Mouse (Mus musculus): Measurements from ENCODE around the gene Lce3d.

Lce3d gene

DNA sequence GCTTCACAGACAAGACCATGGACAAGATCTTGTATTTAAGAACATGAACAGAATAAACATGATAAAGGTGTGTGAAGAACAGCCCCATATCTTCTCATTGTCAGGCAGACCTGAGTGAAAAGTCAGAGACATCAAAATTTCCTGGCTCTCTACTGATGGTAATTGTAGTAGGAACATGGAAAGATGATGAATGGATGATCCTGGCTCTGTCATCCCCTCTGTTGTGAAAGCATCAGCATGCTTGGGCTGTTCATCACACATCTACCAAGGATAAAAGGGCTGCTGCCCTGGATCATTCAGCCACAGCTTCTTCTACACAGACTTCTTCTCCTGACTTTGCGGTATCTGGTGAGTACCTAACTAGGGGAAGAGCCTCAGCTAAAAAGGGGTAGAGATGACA is at the start of gene Lce3d:
TSS of gene Lce3d (plus strand) at position 301 of the 400 bp plus-strand sequence.
- DNase-seq, result no peak

DNA sequence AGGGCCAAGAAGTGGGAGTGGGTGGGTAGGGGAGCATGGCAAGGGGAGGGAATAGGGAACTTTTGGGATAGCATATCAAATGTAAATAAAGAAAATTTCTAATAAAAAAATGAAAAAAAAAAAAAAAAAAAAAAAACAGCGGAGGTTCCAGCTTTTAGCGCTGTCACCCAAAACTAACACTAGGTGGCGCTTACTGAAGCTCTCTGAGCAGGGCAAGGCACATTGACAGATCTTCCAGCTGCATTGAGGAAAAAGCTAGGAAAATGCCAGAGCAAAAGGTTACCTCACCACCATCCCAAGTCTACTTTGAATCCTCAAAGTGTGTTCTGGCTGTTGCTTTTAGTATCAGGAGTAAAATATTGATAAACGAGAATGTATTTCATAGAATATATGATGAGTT is 49.6 kb upstream of the Lce3d start:
- DNase-seq, result peak; percentile 40 to 63

DNA sequence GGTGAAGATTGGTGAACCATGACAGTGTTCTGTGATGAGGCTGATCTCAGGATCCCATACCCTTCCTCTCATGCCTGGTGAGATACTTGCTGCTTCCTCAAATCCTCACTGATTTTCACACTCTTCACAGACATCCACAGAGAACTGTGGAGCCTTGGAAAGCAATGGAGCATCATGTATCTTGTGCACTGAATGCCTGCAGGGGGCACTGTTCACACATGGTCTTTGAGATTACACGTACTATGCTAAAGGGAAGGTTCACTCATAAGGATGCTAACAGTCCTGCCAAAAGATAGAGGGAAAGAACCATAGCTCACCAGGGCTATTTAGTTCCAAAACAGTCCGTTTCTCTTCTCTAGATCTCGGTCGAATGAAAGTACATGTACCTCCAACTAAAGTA is 36.8 kb upstream of the Lce3d start:
- peak; percentile 39 to 48 for DNase-seq

GRCm38 (mm10) chr3:92926130-92926529 is 31.1 kb upstream of the Lce3d start, which contains the start of gene Lce3a:
Gene Lce3a, minus strand, starts transcription at chr3:92926230.
- DNase-seq, result no peak

DNA sequence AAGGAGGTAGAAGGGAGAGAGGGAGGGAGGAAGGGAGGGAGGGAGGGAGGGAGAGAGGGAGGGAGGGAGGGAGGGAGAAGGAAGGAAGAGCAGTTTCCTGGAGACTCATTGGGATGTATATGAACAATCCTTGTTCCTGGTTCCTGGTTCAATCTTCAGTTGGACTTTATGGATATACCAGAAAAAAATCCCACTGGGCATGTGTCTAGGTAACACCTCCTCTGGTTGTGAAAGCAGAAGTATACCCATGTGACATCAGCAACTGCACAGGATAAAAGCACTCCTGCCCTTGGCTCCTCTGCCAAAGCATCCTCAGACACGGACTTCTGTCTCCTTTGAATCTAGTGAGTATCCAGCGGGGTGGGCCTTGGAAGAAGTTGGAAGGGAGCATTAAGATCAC is 24.5 kb upstream of the Lce3d start, which contains the start of gene Lce3b:
TSS of gene Lce3b (plus strand) at position 301 of the 400 bp plus-strand sequence.
- DNase-seq, result no peak

GRCm38 (mm10) chr3:92944186-92944585 is 13.0 kb upstream of the Lce3d start, which contains the start of gene Lce3c:
Gene Lce3c, plus strand, starts transcription at chr3:92944486.
- DNase-seq, result peak in 1 of 2 experiments; percentile 2

GRCm38 (mm10) chr3:92966761-92967160 is 9.6 kb downstream of the Lce3d start, which contains the start of gene Lce3e:
Gene Lce3e, plus strand, starts transcription at chr3:92967061.
- DNase-seq, result no peak

DNA sequence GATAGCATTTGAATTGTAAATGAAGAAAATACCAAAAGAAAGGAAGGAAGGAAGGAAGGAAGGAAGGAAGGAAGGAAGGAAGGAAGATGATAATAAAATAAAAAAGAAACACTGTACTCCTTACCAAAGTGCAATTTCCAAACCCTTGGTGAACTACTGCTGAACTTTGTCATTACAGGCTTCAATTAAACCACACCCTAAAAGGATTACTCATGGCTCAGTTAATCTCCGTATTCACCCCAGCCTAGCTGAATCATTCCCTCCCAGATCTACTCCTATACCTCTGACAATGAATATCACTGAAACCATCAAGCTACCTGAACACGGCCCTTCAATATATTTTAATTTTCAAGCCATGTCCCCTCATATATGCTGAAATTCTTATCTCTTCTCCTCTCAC is 21.3 kb downstream of the Lce3d start:
- no peak for DNase-seq

DNA sequence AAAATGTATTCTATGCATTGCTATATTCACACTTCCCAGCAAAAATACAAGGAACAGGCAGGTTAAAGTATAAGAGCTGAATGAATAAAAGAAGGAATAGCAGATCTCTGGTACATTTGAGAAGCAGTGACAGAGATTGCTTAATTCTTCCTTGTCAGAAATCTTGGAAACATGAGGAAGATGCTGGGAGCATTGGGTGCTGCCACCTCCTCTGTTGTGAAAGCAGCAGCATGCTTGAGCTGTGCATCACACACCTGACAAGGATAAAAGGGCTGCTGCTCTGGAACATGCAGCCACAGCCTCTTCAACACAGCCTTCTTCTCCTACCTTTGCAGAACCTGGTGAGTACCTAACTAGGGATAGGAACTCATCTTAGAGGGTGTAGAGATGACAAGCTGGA is 34.7 kb downstream of the Lce3d start, which contains the start of gene Lce3f:
TSS of gene Lce3f (plus strand) at position 301 of the 400 bp plus-strand sequence.
- no peak for DNase-seq

GRCm38 (mm10) chr3:92998691-92999090 is 41.5 kb downstream of the Lce3d start:
- DNase-seq, result peak; percentile 89 to 91

- DNase-seq, result no peak
These were observed 43.4 kb downstream of the Lce3d start for GRCm38 (mm10) chr3:93000621-93001020.

GRCm38 (mm10) chr3:93002843-93003242 is 45.7 kb downstream of the Lce3d start:
- peak; percentile 5 to 24 for DNase-seq
